Mouse (Mus musculus) limb, embryonic 13.5 days (tissue): Measurements from ENCODE around the gene Ankib1. TPM values are rescaled to one million over a fixed set of nuclear protein-coding genes. Genes with fewer than 3 reads are reported as not detected.

ENCODE experiments used
- microRNA-seq: library from miRNA; unstranded; fragments of <30 nt; microRNA quantifications from one replicate; pipeline ENCODE4, GENCODE M21; 2016
- polyA plus RNA-seq: library from polyadenylated mRNA; unstranded; fragments of >200 nt; fragmentation: Nextera tagmentation; extraction: Ambion mirVana; gene quantifications from 2 replicates; pipeline ENCODE4 v1.2.1, GENCODE M21; 2015

Ankib1 gene
- polyA plus RNA-seq, 1 experiment from 2014 or later, result 11.8 TPM

Small RNA genes lying within 50 kb of the gene (microRNA-seq; reads per million reads assigned to microRNA genes)
- not detected for gene Gm22926
- not detected for gene Gm26238

Other genes starting within 250 kb of the Ankib1 start
- 3.1 and 4.3 TPM in 2 replicates for gene 1700109H08Rik, start 231.4 kb downstream of the Ankib1 start, polyA plus RNA-seq
- gene Pex1, start 206.9 kb downstream of the Ankib1 start, polyA plus RNA-seq, result 22.0 and 22.7 TPM in 2 replicates
- gene Rbm48, start 206.3 kb downstream of the Ankib1 start, polyA plus RNA-seq, result 14.2 and 17.4 TPM in 2 replicates
- gene Tmbim7, start 151.7 kb downstream of the Ankib1 start, polyA plus RNA-seq, result not detected in 2 replicates
- gene Gatad1, start 145.7 kb downstream of the Ankib1 start, polyA plus RNA-seq, result 60.8 and 63.3 TPM in 2 replicates
- gene Krit1, start 259 bp upstream of the Ankib1 start, polyA plus RNA-seq, result 55.4 and 58.5 TPM in 2 replicates
- 0.06 and 0.10 TPM in 2 replicates for gene Lrrd1, start 42.2 kb upstream of the Ankib1 start, polyA plus RNA-seq
- gene Mterf1a, start 91.0 kb upstream of the Ankib1 start, polyA plus RNA-seq, result 8.3 and 9.0 TPM in 2 replicates
- 182 and 184 TPM in 2 replicates for gene Akap9, start 125.1 kb upstream of the Ankib1 start, polyA plus RNA-seq